Mouse (Mus musculus): ENCODE measurements around the gene Ocrl. TPM values are rescaled to one million over a fixed set of nuclear protein-coding genes. Genes with fewer than 3 reads are reported as not detected.
A peak's percentile ranks its signal among the peaks of the same experiment; 100 is the strongest.

Gene Ocrl
- polyA plus RNA-seq, 1 experiment from 2014 or later = 30.8 TPM

DNA sequence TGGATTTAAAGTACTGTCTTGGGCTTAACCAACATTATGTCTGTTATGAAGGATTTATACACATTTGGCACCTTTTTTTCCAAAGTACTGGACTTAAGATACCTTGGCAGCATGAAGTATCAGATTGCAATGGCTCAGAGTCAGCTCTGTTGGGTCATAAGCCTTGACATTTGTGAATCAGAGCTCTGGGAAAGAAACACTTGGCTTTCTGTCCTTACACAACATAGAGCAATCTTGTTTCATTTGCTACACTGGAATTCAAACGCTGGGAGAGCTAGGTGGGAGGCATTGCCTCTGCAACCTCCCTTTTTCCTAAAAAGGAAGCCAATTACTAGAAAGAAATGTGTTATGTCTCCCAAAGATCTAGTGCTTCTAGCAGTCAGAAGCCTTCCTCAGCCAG lies 4.6 kb downstream of the Ocrl start:
- WGBS = 67% methylated on average over 1 of the region's 1 CpGs
- Histone ChIP-seq H3K9me3 (ENCODE audit: control insufficient read depth, low read length) (no peaks in the 10 kb centered on the region), H3K4me2 (ENCODE audit: low read length) (no peak overlapping the region), H3K4me3 (ENCODE audit: low read length) (no peak overlapping the region), H3K36me3 (ENCODE audit: control insufficient read depth, insufficient read depth, low read length) (no peaks in the 10 kb centered on the region), H3K27me3 (replicated peaks; ENCODE audit: control insufficient read depth, insufficient read depth, low read length) (no peaks in the 10 kb centered on the region), H3K9ac (ENCODE audit: low read depth, low read length) (no peak overlapping the region), H3K4me1 (ENCODE audit: control insufficient read depth, insufficient read depth, low read depth, low read length) (no peaks in the 10 kb centered on the region; the same call in 1 of the 2 replicates), H3K27ac (ENCODE audit: low read depth, low read length) (no peak overlapping the region)
- no peak for ATAC-seq

DNA sequence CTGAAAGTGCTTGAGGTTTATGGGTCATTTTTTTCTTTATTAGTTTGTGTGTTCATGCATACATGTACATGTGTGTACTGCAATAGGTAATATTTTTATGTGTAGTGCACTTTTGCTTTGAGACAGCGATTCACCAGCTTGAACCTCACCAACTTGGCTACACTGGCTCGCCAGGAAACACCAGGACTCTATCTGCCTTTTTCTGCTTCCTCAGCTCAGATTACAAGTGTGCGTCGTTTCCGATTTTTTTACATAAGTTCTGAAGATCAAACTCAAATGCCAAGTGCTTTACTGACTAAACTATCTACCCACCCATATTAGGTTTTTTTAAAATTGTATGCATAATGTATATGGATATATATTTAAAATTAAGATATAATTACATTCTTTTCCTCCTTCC lies 8.4 kb downstream of the Ocrl start:
- Histone ChIP-seq H3K9ac (ENCODE audit: low read depth, low read length) (no peak overlapping the region), H3K9me3 (ENCODE audit: control insufficient read depth, low read length) (no peaks in the 10 kb centered on the region), H3K4me3 (ENCODE audit: low read length) (no peak overlapping the region), H3K27ac (ENCODE audit: low read depth, low read length) (no peak overlapping the region), H3K27me3 (replicated peaks; ENCODE audit: control insufficient read depth, insufficient read depth, low read length) (no peaks in the 10 kb centered on the region), H3K4me2 (ENCODE audit: low read length) (no peak overlapping the region), H3K36me3 (ENCODE audit: control insufficient read depth, insufficient read depth, low read length) (no peaks in the 10 kb centered on the region), H3K4me1 (ENCODE audit: control insufficient read depth, insufficient read depth, low read depth, low read length) (no peaks in the 10 kb centered on the region)
- ATAC-seq = no peak
- 92% methylated on average over 5 of the region's 5 CpGs for WGBS

DNA sequence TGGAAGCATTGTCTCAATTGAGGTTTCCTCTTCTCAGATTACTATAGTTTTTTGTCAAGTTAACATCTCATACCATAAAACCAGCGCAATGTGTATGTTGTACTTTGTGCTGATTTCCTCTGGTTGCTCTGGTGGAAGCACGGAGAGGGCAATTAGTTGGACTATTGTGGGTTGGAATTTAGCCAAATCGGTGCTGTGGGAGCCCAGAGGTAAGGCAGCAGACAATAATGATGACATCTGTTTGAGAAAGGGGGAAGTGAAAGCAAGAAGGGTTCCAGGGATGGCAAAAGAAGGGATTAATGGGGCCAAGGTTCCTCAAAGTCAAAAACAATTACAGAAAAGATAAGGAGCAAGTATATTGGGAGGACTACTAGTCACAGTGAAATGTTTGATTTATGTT lies 15.8 kb downstream of the Ocrl start:
- 67% methylated on average over 3 of the region's 3 CpGs for WGBS
- Histone ChIP-seq H3K9ac (ENCODE audit: low read depth, low read length) (no peak overlapping the region), H3K27ac (ENCODE audit: low read depth, low read length) (no peak overlapping the region), H3K4me3 (ENCODE audit: low read length) (no peak overlapping the region), H3K9me3 (ENCODE audit: control insufficient read depth, low read length) (no peaks in the 10 kb centered on the region), H3K4me1 (ENCODE audit: control insufficient read depth, insufficient read depth, low read depth, low read length) (no peaks in the 10 kb centered on the region), H3K27me3 (replicated peaks; ENCODE audit: control insufficient read depth, insufficient read depth, low read length) (no peaks in the 10 kb centered on the region), H3K4me2 (ENCODE audit: low read length) (no peak overlapping the region), H3K36me3 (ENCODE audit: control insufficient read depth, insufficient read depth, low read length) (0 out of 2 replicates have a peak, but pooled peaks cover 2% of the 10 kb centered on the region)
- no peak for ATAC-seq

DNA sequence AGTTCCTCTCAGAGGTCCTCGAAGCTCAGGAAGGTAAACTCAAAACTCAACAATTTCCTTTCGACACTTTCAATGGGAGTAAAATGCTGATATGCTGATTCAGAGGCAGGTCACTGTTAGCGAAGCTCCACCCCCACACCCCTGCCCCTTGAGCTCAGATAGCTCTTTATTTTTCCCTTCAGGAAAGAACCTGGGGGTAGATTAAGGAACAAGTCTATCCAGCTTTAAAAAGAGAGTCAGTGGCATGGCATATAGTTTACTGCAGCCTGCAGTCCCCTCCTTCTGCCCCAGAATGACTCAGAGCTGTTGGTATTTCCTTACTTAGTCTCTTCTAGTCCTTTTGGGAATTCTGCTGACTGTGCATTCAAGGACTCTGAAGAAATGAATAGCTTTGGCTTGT lies 18.3 kb downstream of the Ocrl start:
- 0 out of 2 replicates have a peak, but pooled peaks cover 2% of the 10 kb centered on the region for H3K36me3 ChIP-seq (ENCODE audit: control insufficient read depth, insufficient read depth, low read length)
- no peak overlapping the region for H3K9ac ChIP-seq (ENCODE audit: low read depth, low read length)
- no peak overlapping the region for H3K4me2 ChIP-seq (ENCODE audit: low read length)
- H3K27me3 ChIP-seq (replicated peaks; ENCODE audit: control insufficient read depth, insufficient read depth, low read length) = no peaks in the 10 kb centered on the region
- no peak overlapping the region for H3K27ac ChIP-seq (ENCODE audit: low read depth, low read length)
- ATAC-seq = no peak
- no peaks in the 10 kb centered on the region for H3K9me3 ChIP-seq (ENCODE audit: control insufficient read depth, low read length)
- WGBS = 76% methylated on average over 3 of the region's 3 CpGs
- H3K4me3 ChIP-seq (ENCODE audit: low read length) = no peak overlapping the region
- H3K4me1 ChIP-seq (ENCODE audit: control insufficient read depth, insufficient read depth, low read depth, low read length) = no peaks in the 10 kb centered on the region

DNA sequence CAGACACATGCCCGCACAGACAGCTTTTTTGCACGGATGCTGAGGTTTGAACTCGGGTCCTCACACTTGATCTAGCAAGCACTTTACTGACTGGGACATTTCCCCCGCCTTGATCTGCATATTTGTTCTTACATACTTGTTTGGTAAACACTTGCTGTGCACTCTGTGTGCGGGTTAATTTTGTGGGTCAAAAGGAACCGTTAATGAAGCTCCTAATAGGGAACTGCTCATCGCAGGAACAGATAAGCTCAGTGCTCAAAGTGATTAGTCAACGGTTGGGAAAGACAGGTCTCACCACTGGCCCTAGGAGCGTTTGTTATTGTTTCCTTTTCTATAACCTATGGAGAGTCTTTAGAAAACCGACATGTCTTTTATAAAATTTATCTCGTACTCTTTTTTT lies 22.2 kb downstream of the Ocrl start:
- H3K27ac ChIP-seq (ENCODE audit: low read depth, low read length) = no peak overlapping the region
- no peak overlapping the region for H3K4me3 ChIP-seq (ENCODE audit: low read length)
- 92% methylated on average over 11 of the region's 11 CpGs for WGBS
- H3K9me3 ChIP-seq (ENCODE audit: control insufficient read depth, low read length) = no peaks in the 10 kb centered on the region
- no peak overlapping the region for H3K9ac ChIP-seq (ENCODE audit: low read depth, low read length)
- H3K4me1 ChIP-seq (ENCODE audit: control insufficient read depth, insufficient read depth, low read depth, low read length) = no peaks in the 10 kb centered on the region
- H3K27me3 ChIP-seq (replicated peaks; ENCODE audit: control insufficient read depth, insufficient read depth, low read length) = no peaks in the 10 kb centered on the region
- H3K4me2 ChIP-seq (ENCODE audit: low read length) = no peak overlapping the region
- ATAC-seq = no peak
- H3K36me3 ChIP-seq (ENCODE audit: control insufficient read depth, insufficient read depth, low read length) = 0 out of 2 replicates have a peak, but pooled peaks cover 2% of the 10 kb centered on the region

DNA sequence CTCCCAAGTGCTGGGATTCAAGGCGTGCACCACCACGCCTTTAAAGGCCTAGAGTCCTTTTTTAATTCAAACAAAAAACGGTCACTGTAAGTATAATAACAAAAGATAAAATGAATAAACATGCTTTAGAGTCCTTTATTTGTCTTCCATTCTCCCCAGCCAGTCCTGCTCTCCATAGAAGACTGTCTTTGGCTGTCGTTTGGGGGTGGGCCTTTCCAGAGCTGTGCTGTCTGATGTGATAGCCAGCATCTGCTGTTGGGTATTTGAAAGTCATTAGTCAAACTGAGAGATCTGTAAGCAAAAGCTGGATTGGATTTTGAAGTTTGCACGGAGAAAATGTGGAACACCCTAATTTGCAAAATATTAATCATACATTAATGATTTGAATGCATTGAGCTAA lies 24.7 kb downstream of the Ocrl start:
- ATAC-seq = no peak
- Histone ChIP-seq H3K36me3 (ENCODE audit: control insufficient read depth, insufficient read depth, low read length) (no peaks in the 10 kb centered on the region), H3K9me3 (ENCODE audit: control insufficient read depth, low read length) (no peaks in the 10 kb centered on the region), H3K9ac (ENCODE audit: low read depth, low read length) (no peak overlapping the region), H3K4me2 (ENCODE audit: low read length) (no peak overlapping the region), H3K27me3 (replicated peaks; ENCODE audit: control insufficient read depth, insufficient read depth, low read length) (no peaks in the 10 kb centered on the region), H3K4me1 (ENCODE audit: control insufficient read depth, insufficient read depth, low read depth, low read length) (no peaks in the 10 kb centered on the region), H3K4me3 (ENCODE audit: low read length) (no peak overlapping the region), H3K27ac (ENCODE audit: low read depth, low read length) (no peak overlapping the region)
- 66% methylated on average over 5 of the region's 5 CpGs for WGBS

DNA sequence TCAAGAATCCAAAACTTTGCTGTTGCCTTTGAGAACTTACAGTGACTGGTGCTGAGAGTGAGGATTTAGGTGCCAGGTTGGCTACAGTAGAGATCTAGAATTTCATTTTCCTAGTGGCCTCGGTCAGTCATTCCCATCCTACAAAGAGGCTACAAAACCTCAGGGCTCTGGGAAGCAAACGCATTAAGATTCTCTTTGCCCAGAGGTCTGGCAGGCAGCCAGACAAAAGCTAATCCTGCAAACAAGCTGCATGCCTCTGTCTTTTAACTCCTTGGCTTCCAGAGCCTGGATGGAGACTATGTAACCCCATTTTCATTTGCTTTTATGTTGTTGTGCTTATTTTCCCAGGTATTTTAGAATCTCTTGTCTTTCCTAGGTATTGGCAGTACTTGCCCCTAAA lies 25.6 kb downstream of the Ocrl start:
- Histone ChIP-seq H3K27ac (ENCODE audit: low read depth, low read length) (no peak overlapping the region), H3K27me3 (replicated peaks; ENCODE audit: control insufficient read depth, insufficient read depth, low read length) (no peaks in the 10 kb centered on the region), H3K9me3 (ENCODE audit: control insufficient read depth, low read length) (no peaks in the 10 kb centered on the region), H3K36me3 (ENCODE audit: control insufficient read depth, insufficient read depth, low read length) (no peaks in the 10 kb centered on the region), H3K4me2 (ENCODE audit: low read length) (no peak overlapping the region), H3K4me3 (ENCODE audit: low read length) (no peak overlapping the region), H3K4me1 (ENCODE audit: control insufficient read depth, insufficient read depth, low read depth, low read length) (no peaks in the 10 kb centered on the region), H3K9ac (ENCODE audit: low read depth, low read length) (no peak overlapping the region)
- no peak for ATAC-seq
- WGBS = 19% methylated on average over 2 of the region's 2 CpGs

DNA sequence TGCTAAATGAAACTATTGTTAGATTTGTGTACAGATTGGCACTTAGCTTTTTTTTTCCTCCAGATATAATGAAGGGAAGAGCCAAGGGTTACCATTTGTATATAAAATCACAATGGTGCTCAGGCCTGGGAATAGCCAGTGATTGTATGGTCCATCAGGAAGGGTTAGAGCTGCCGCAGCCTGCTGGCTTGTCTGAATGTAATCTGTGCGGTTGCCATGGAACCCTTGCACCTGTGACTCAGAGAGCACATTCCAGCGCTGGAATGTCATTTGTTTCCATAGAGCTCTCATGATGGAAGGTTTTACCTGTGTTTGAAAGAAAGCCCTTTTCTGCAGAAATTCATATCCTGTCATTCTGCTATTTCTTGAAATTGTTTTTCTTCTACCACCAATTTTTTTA lies 37.5 kb downstream of the Ocrl start:
- Histone ChIP-seq H3K4me2 (ENCODE audit: low read length) (no peak overlapping the region), H3K9me3 (ENCODE audit: control insufficient read depth, low read length) (no peaks in the 10 kb centered on the region), H3K4me1 (ENCODE audit: control insufficient read depth, insufficient read depth, low read depth, low read length) (no peaks in the 10 kb centered on the region), H3K9ac (ENCODE audit: low read depth, low read length) (no peak overlapping the region), H3K27me3 (replicated peaks; ENCODE audit: control insufficient read depth, insufficient read depth, low read length) (no peaks in the 10 kb centered on the region), H3K36me3 (ENCODE audit: control insufficient read depth, insufficient read depth, low read length) (no peaks in the 10 kb centered on the region), H3K4me3 (ENCODE audit: low read length) (no peak overlapping the region), H3K27ac (ENCODE audit: low read depth, low read length) (no peak overlapping the region)
- ATAC-seq = peak; percentile 80
- 37% methylated on average over 3 of the region's 3 CpGs for WGBS

DNA sequence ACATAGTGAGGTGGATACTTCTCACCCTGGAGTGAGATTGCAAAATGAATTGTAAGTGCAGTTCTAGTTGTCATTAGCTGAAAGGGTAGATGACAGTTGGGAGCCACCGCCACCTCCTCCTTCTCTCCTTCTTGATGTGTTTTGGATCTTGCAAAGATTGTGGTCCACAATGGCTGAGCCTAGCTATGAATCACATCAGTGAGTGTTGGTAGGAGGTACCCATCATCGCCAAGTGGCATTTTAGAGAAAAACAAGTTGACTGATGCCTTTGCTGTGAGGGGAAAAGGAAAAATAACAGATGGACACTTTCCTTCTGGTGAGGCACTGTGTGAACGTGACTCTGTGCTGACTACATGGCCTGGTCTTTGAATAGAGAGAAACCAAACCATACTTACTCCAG lies 50.4 kb downstream of the Ocrl start:
- WGBS = 90% methylated on average over 3 of the region's 3 CpGs
- Histone ChIP-seq H3K4me1 (ENCODE audit: control insufficient read depth, insufficient read depth, low read depth, low read length) (no peaks in the 10 kb centered on the region), H3K27me3 (replicated peaks; ENCODE audit: control insufficient read depth, insufficient read depth, low read length) (no peaks in the 10 kb centered on the region), H3K9me3 (ENCODE audit: control insufficient read depth, low read length) (no peaks in the 10 kb centered on the region), H3K4me2 (ENCODE audit: low read length) (no peak overlapping the region), H3K4me3 (ENCODE audit: low read length) (no peak overlapping the region), H3K36me3 (ENCODE audit: control insufficient read depth, insufficient read depth, low read length) (peaks cover 8% of the 10 kb centered on the region; the same call in 1 of the 2 replicates), H3K9ac (ENCODE audit: low read depth, low read length) (no peak overlapping the region), H3K27ac (ENCODE audit: low read depth, low read length) (no peak overlapping the region)
- ATAC-seq = no peak

DNA sequence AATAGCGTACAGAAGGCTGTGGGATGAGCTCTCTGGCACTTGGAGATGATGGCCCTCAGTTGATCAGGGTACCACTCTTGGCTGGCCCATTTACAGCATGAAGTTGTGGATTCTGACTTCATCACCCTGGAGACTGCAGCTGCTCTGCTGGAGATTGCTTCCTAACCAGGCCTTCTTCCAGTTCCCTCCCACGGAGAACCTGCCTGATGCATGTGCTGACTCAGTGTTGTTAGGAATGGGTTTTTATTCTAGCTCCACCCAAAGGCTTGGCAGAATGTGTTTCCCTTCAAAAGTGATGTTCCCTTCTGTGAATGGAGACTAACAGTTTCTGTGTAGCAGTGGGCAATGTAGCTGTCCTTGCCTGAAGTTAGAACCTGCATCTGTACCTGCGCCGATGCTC lies 58.2 kb downstream of the Ocrl start:
- H3K9me3 ChIP-seq (ENCODE audit: control insufficient read depth, low read length) = no peaks in the 10 kb centered on the region
- H3K4me2 ChIP-seq (ENCODE audit: low read length) = no peak overlapping the region
- 91% methylated on average over 4 of the region's 4 CpGs for WGBS
- no peaks in the 10 kb centered on the region for H3K36me3 ChIP-seq (ENCODE audit: control insufficient read depth, insufficient read depth, low read length)
- no peak for ATAC-seq
- no peak overlapping the region for H3K4me3 ChIP-seq (ENCODE audit: low read length)
- H3K27me3 ChIP-seq (replicated peaks; ENCODE audit: control insufficient read depth, insufficient read depth, low read length) = no peaks in the 10 kb centered on the region
- H3K4me1 ChIP-seq (ENCODE audit: control insufficient read depth, insufficient read depth, low read depth, low read length) = no peaks in the 10 kb centered on the region
- H3K9ac ChIP-seq (ENCODE audit: low read depth, low read length) = no peak overlapping the region
- no peak overlapping the region for H3K27ac ChIP-seq (ENCODE audit: low read depth, low read length)
